Mouse (Mus musculus): ENCODE data around the gene Eif4ebp2.

The Eif4ebp2 gene

DNA sequence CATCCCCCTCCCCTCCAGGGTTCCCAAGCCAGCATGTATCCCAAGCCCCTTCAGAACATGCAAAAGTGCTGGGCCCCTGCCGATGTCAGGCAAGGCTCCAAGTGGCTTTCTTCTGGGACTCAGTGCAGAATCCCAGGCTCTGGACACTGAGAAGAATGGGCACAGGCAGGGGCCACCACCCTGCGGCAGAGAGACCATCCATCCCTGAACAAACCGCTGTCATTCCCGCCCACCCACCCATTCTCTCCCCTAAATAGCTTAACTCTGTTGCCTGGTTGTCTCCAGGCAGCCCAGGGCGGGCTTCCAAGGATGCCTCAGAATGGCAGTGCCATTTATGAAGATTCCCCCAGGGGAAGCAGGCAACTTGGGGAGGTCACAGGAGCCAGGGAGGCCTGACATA, 63.4 kb downstream of the Eif4ebp2 start:
- ATAC-seq (ENCODE audit: insufficient number of reproducible peaks, low FRiP score, low TSS enrichment), result no peak

DNA sequence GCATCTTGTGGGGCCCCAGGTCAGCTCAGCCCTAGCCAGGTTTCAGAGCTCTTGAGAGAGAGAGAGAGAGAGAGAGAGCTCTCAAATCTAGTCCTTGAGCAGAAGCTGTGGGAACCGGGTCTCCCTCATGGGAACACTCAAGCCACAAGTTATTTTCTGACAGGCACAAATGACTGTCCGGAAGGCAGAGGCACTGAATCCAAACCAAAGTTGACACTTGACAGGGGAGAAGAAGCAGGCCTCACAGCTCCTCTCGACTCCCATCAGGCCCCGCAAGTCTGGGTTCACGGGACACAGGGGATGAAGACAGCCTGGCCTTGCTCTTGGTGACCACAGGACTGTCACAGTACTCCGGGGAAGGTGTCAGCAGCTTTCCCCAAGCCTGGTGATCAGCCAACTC, 66.2 kb downstream of the Eif4ebp2 start:
- no peak for ATAC-seq (ENCODE audit: insufficient number of reproducible peaks, low FRiP score, low TSS enrichment)

DNA sequence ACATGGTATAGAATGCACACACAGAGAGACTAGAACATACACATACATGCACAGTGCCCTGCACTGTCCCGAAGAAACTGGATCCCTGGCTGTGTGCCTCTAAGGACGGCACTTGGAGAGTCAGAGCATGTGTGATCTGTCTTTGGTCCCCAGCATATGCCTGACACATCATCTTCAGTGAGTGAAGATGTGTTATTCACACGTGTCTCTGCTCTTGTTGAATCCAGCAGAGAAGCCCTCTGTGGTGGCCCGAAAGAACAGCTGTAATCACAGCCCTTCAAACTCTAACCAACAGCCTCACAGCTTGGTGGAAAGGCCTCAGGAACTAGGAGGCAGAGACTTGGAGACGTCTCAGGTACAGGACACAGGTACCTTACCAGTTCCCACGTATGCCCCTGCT, 67.3 kb downstream of the Eif4ebp2 start:
- ATAC-seq (ENCODE audit: insufficient number of reproducible peaks, low FRiP score, low TSS enrichment), result no peak

DNA sequence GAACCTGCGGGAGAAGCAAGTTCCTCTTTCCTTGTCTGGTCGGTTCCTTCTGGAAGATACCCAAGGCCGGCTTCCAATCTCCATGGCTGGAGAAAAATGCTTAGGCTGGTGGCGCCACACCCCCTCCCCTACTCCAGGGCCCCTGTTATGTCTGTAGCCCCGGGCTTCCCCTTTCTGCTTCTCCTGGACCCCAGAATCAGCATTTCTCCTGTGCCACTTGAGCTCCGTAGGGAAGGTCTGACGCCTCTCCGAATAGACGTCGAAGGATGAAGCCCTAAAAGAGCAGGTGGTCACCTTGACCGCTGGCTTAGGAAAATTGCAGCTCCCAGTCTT, 68.8 kb downstream of the Eif4ebp2 start:
- ATAC-seq (ENCODE audit: insufficient number of reproducible peaks, low FRiP score, low TSS enrichment), result no peak

DNA sequence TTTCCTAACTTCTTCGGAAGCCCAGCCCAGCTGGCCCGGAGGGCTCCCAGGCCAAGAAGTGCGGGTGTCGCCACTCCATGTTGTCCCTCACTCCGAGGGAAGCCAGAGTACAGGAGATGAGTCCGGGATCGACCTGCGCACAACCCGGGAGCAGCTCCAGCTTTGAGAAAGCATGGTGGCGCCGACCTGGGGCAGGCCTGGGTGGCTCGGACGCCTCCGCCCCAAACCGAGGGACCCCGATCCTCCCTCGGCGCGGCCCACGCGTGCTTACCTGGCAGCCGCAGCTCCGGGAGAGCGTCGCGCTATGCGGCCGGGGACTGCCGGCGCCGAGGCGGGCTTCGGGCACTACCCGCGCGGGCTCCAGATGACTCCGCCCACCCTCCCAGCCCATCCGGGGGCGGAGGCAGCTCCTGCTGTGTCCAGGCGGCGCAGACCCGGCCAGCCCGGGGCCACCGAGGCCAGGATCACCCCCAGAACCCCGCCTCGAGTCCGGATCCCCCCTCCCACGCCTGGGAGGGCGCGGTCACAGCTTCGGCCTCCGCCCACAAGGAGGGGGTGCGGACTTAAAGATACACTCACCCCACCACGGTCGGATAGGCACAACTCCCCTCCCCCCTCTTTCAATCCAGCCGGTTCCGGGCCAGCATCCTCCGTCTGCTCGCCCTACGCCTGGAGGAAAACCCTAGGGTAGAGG, 69.3 kb downstream of the Eif4ebp2 start, which contains the start of gene Pald1:
Gene Pald1 (minus strand): TSS at position 510 of the 694 bp plus-strand sequence.
- peak; percentile 57 for ATAC-seq (ENCODE audit: insufficient number of reproducible peaks, low FRiP score, low TSS enrichment)

DNA sequence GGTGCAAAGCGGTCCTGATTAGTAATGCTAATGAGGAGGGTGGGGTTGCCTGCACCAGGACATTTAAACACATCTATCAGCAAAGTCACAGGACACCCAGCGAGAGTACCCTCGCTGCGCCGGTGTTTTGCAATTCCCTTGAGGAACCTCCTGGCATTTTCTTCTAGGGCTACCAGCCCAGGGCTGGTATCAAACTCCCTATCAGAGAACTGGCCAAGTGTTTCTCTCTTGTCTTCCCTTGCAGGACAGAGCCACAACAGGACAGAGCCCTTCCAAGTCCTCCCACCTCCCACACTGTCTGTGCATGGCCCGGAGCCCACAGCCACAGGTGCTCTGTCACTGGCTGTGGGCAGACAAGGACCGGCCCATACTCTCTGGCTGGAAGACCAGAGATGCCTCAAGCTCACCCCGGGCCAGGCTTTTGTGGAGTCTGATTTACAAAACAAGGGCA, 70.2 kb downstream of the Eif4ebp2 start:
- no peak for ATAC-seq (ENCODE audit: insufficient number of reproducible peaks, low FRiP score, low TSS enrichment)

DNA sequence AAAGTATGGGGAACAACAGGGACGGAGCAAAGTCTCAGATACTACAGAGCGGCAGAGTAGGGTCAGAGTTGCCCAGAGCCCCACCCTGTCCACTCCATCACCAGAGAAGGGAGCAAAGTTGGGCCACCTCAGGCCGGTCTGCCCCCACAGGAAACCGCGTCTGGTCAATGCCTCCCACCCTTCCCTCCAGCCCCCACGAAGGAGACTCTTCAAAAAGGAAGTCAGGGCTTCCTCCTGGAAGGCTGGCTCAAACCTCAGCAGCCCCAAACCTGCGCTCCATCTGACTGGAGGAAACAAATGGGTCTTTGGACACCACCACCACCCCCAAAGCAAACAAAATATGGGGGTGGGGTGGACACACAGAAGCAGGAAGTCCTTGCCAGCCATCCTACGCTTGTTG, 70.6 kb downstream of the Eif4ebp2 start:
- ATAC-seq (ENCODE audit: insufficient number of reproducible peaks, low FRiP score, low TSS enrichment), result no peak

DNA sequence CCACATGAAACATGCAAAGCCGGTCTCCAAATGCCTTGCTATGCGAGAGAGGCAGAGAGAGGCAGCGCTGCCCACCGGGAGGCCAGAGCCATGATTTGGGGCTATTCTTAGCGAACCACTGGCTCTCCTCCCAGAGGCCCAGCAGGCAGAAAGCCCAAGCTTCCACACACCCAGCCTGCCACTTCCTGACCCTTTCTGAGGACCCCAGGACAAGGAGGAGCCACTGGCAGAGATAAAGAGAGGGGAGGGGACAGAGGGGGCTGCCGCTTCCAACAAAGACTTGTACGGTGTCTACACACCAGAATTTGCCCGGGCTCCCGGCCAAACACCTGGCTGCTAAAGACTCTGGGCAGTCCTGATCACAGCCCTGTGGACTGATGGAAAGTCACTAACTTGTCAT, 72.3 kb downstream of the Eif4ebp2 start:
- no peak for ATAC-seq (ENCODE audit: insufficient number of reproducible peaks, low FRiP score, low TSS enrichment)

DNA sequence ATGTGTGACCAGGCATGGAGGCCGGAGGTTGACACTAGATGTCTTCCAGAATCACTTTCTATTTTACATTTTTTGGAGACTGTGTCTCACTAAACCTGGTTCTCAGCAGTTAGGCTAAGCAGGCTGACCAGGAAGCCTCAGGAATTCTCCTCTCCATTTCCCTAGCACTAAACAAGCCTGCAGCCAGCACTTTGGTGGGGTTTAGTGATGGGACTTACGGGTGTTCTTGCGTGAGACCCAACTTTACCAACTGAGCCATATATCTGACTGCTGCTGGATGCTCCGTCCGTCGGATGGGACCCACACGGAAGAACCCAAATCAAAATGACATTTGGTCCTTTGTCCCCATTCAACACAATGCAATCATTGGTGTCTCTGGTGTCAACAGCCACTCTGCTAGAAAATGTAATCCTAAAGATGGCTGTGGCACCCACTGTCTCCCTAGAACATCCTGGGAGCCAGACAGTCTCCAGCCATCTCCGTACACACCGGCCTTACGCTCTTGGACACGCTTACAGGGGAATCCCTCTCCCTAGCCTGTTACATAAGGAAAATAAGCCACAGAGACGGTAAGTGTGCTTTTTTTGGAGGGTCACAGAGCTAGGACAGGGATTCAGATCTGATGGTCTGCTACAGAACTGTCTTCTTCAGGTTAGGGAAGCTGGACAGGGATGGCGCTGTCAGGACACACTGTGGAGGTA, 73.0 kb downstream of the Eif4ebp2 start:
- ATAC-seq (ENCODE audit: insufficient number of reproducible peaks, low FRiP score, low TSS enrichment), result no peak

DNA sequence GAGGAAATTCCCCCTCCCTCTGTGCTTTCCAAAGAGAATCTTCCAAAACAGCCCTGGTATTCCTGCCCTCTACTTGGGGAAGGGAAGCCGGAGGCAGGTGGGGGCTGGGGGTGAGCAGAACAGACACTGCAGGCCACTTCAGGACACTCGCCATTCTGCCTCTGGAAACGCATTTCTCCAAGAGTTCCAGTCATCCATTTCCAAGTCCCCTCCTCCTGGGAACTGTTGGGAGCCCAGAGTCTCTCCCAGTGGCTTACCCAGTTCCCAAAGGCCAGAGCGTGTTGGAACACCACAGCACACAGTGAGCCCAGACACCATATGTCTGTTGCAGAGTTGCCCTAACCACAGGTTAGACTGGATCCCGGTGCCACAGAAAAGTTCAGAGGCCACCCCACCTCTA, 73.8 kb downstream of the Eif4ebp2 start:
- ATAC-seq (ENCODE audit: insufficient number of reproducible peaks, low FRiP score, low TSS enrichment), result no peak
